Mouse (Mus musculus): ENCODE results near the gene Car11.

Car11 gene

GRCm38 (mm10) chr7:45723301-45723700 is 23.7 kb downstream of the Car11 start:
- no peak for DNase-seq (ENCODE audit: low spot score in 2 of 2)

DNA sequence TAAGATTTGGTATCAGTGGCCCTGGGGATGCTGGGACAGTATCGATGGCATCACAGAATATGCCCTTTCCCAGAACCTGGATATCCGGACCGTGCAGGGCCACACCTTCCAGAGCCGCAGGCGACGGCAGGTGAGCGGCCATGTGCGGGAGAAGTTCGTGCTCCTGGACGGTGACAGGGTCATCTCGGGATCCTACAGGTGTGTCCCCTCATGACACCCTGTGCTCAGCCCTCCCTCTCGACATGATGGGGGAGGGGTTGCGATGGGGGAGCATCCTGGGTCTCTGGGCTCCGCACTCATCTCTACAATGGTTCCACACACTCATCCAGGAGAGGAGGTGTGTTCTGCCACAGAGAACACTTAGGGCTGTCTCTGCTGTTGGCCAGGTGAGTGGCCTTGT is 24.1 kb downstream of the Car11 start:
- DNase-seq (ENCODE audit: low spot score in 2 of 2), result no peak

- no peak for DNase-seq (ENCODE audit: low spot score in 2 of 2)
These were observed 25.5 kb downstream of the Car11 start for GRCm38 (mm10) chr7:45725151-45725550.

DNA sequence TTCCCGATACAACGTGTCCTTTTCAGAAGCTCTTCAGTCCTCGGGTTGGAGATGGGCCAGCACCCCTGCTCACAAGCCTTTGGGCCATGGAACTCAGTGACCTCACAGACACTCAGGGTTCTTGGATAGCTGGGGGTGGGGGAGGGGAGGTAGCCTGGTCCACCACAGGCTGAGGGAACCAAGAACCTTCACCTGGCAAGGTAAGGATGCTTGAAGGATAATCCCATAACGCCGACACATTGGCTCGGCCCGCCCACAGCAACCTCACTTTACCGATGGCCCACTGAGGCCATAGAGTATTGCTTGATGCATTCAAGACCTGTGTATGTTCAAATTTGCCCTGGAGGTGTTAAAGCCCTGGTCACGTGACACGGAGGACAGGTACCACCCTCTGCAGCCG is 26.1 kb downstream of the Car11 start, which contains the start of gene Spaca4:
TSS of gene Spaca4 (minus strand) at position 101 of the 400 bp plus-strand sequence.
- no peak for DNase-seq (ENCODE audit: low spot score in 2 of 2)

GRCm38 (mm10) chr7:45726419-45726818 is 26.8 kb downstream of the Car11 start:
- DNase-seq (ENCODE audit: low spot score in 2 of 2), result no peak

GRCm38 (mm10) chr7:45727625-45728024 is 28.0 kb downstream of the Car11 start:
- DNase-seq (ENCODE audit: low spot score in 2 of 2), result no peak

GRCm38 (mm10) chr7:45730727-45731431 is 31.2 kb downstream of the Car11 start:
- no peak for DNase-seq (ENCODE audit: low spot score in 2 of 2)

GRCm38 (mm10) chr7:45733477-45733876 is 33.8 kb downstream of the Car11 start:
- no peak for DNase-seq (ENCODE audit: low spot score in 2 of 2)

GRCm38 (mm10) chr7:45739162-45739763 is 39.6 kb downstream of the Car11 start:
- peak in 1 of 2 experiments; percentile 68 for DNase-seq (ENCODE audit: low spot score in 2 of 2)

GRCm38 (mm10) chr7:45739820-45740219 is 40.2 kb downstream of the Car11 start:
- no peak for DNase-seq (ENCODE audit: low spot score in 2 of 2)

DNA sequence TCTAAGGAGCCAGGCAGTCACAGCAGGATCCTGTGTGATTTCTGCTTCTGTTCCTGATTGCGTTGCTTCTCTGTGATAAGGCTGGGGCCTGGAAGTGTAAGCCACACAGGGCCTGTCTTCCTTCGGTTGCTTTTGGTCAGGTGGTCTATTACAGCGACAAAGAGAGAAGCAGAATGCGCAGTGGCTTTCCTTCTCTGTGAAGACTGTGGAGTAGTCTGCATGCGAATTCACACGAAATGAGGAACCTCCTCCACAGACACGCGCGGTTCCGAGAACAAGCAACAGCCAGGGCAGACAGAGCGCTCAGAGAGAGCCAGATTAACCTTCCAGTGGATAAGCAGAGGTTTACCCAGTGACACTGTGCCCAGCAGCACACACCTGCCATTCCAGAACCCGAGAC is 41.7 kb downstream of the Car11 start:
- no peak for DNase-seq (ENCODE audit: low spot score in 2 of 2)

DNA sequence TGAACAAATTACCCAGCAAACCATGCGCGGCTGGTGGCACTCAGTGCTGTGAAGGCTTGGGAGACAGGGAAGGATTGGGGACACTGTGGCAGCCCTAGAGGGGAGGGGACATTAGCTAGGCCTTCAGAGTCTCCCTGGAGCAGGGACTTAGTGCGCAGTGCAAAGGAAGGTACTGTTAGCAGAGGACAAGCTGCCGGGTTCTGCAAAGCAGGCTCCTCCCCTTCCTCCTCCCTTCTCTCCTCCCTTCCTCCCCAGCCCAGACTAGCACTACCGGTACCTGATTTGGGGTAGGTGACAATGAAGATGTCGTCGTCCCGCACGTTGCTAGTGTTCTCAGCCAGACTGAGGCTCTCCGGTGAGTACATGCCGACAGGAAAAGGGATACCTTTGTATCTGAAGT is 42.1 kb downstream of the Car11 start:
- DNase-seq (ENCODE audit: low spot score in 2 of 2), result no peak

DNA sequence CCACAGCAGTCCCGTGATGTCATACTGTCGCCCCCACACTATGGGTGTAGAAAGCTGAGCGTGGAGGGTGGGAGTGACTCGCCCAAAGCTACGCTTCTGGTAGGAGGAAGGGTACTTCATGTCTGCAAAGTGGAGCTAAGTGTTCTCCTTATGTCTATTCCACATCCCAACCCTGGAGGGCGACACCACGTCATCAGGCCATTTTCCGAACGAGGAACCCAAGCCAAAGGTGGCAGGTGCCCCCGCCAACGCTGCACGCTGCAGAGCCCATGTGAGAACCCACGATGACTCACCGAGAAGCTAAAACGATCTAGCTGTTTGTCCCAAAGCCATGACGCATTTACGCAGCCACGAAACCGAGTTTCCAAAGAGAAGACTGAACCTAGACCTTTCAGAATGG is 42.7 kb downstream of the Car11 start:
- peak; percentile 58 to 70 for DNase-seq (ENCODE audit: low spot score in 2 of 2)

DNA sequence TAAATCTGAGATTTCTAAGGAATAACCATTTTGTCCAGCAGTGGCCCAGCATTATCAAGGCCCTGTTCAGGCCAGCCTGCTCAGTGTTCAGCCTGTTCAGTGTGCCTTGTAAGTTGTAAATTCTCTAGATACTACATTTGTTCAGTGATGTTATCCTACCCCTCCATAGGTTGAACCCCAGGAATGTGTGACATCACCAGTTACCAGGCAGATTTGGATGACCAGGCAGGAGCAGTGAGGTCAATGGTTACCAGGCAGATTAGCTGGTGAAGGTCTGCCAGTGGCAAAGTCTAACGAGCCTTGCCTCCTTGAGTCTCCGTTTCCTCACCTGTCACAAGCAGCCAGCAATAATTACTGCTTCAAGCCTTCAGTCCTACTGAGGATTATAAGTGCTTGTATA is 44.7 kb downstream of the Car11 start:
- peak; percentile 61 to 67 for DNase-seq (ENCODE audit: low spot score in 2 of 2)

DNA sequence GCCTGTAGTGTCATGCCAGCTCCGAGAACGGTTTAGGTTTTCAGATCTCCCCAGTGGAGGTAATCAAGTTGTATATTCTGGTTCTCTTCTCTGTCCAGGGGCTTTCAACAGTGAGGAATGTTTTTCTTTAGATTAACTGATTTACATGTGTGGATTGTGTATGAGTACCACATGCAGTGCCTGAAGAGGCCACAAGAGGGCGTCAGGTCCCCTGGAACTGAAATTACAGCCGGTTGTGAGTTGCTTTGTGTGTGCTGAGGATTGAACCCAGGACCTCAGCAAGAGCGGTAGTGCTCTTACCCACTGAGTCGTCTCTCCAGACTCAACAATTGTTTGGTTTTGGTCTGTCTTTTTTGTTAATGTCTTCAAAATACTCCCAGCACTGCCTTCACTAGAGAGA is 46.9 kb downstream of the Car11 start:
- no peak for DNase-seq (ENCODE audit: low spot score in 2 of 2)

- no peak for DNase-seq (ENCODE audit: low spot score in 2 of 2)
These were observed 47.8 kb downstream of the Car11 start for GRCm38 (mm10) chr7:45747450-45747849.

DNA sequence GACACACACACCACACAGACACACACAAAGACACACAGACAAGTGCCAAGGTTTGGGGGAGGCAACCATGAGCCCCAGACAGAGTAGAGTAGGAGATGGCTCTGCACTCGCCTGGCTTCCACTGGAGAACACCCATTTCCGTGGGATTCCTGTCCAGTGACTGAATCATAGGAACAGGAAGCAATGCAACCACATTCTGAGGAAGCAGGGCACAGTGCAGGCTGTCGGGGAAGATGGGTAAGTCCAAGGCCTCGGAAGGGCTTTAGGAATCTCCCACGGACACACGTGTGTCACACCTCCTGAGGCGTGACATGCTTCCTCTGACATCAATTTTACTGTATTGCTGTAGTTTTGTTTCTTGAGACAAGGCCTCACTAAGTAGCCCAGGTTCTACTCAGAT is 48.5 kb downstream of the Car11 start:
- no peak for DNase-seq (ENCODE audit: low spot score in 2 of 2)

DNA sequence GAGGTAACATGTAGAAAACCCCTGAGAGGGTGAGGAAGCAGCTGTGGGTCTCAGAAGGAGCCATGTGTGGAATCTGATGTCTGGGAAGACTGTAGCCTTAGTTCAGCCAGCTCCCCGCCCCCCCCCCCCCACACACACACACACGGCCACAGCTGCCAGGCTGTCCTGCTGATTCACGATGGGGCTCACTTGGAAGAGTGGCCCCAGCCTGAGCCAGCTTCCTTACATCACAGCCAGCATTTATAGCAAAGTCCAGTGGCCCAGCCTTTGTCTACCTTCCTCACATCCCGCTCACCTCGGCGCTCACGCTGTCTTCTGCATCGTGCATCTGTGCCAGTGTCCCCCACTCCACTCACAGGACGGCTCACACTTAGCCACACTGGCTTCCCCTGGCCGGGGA is 49.8 kb downstream of the Car11 start:
- DNase-seq (ENCODE audit: low spot score in 2 of 2), result no peak

- DNase-seq (ENCODE audit: low spot score in 2 of 2), result no peak
These were observed 50.5 kb downstream of the Car11 start for GRCm38 (mm10) chr7:45750162-45750561.
